Mouse (Mus musculus): Measurements from ENCODE around the gene Olfr229. TPM values are rescaled to one million over a fixed set of nuclear protein-coding genes. Genes with fewer than 3 reads are reported as not detected.
"Not testable (repeated sequence)": the region's sequence is repeated elsewhere in the genome, so short reads cannot be mapped to it uniquely, and the experiment has no call there.

Olfr229 gene
- total RNA-seq (2021), result not detected
- long read RNA-seq, result 0 reads

- no peak for DNase-seq (ENCODE audit: low spot score in 2 of 2)
These were observed at the start of gene Olfr229 for GRCm38 (mm10) chr9:39907036-39907435. Gene Olfr229, plus strand, starts transcription at chr9:39907336.

GRCm38 (mm10) chr9:39866122-39866521 is 41.0 kb upstream of the Olfr229 start, which contains the start of gene Olfr972:
Gene Olfr972, plus strand, starts transcription at chr9:39866422.
- DNase-seq (ENCODE audit: low spot score in 2 of 2), result no peak

GRCm38 (mm10) chr9:39871986-39872385 is 35.1 kb upstream of the Olfr229 start:
- not testable (repeated sequence) for DNase-seq (ENCODE audit: low spot score in 2 of 2)

- not testable (repeated sequence) for DNase-seq (ENCODE audit: low spot score in 2 of 2)
These were observed 29.4 kb upstream of the Olfr229 start for GRCm38 (mm10) chr9:39877541-39878396.

- DNase-seq (ENCODE audit: low spot score in 2 of 2), result no peak
These were observed 2.0 kb upstream of the Olfr229 start for GRCm38 (mm10) chr9:39905106-39905505.

GRCm38 (mm10) chr9:39909939-39910338 is 2.8 kb downstream of the Olfr229 start:
- DNase-seq (ENCODE audit: low spot score in 2 of 2), result no peak

- not testable (repeated sequence) for DNase-seq (ENCODE audit: low spot score in 2 of 2)
These were observed 21.1 kb downstream of the Olfr229 start for GRCm38 (mm10) chr9:39927975-39928836.

- DNase-seq (ENCODE audit: low spot score in 2 of 2), result not testable (repeated sequence)
These were observed 21.7 kb downstream of the Olfr229 start for GRCm38 (mm10) chr9:39928837-39929236.

- DNase-seq (ENCODE audit: low spot score in 2 of 2), result no peak
These were observed 30.1 kb downstream of the Olfr229 start, which contains the start of gene Olfr974 for GRCm38 (mm10) chr9:39937201-39937600. Gene Olfr974, plus strand, starts transcription at chr9:39937501.

- DNase-seq (ENCODE audit: low spot score in 2 of 2), result no peak
These were observed 44.8 kb downstream of the Olfr229 start, which contains the start of gene Olfr975 for GRCm38 (mm10) chr9:39951946-39952345. Gene Olfr975, minus strand, starts transcription at chr9:39952046.

GRCm38 (mm10) chr9:39961033-39961432 is 53.9 kb downstream of the Olfr229 start, which contains the start of gene Olfr976:
Gene Olfr976, minus strand, starts transcription at chr9:39961133.
- DNase-seq (ENCODE audit: low spot score in 2 of 2), result not testable (repeated sequence)

Other genes with a start within 250 kb of the Olfr229 start
- not detected for gene Olfr963, start 240.1 kb upstream of the Olfr229 start, total RNA-seq (2021)
- not detected for gene Olfr149, start 200.2 kb upstream of the Olfr229 start, total RNA-seq (2021)
- not detected for gene Olfr965, start 196.0 kb upstream of the Olfr229 start, total RNA-seq (2021)
- gene Olfr150, start 176.4 kb upstream of the Olfr229 start, total RNA-seq (2021), result not detected
- gene Olfr967, start 161.1 kb upstream of the Olfr229 start, total RNA-seq (2021), result not detected
- not detected for gene Olfr968, start 124.1 kb upstream of the Olfr229 start, total RNA-seq (2021)
- gene Olfr969, start 116.4 kb upstream of the Olfr229 start, total RNA-seq (2021), result not detected
- gene Olfr970, start 98.5 kb upstream of the Olfr229 start, total RNA-seq (2021), result not detected
- gene Olfr971, start 70.5 kb upstream of the Olfr229 start, total RNA-seq (2021), result not detected
- not detected for gene Olfr972, start 40.9 kb upstream of the Olfr229 start, total RNA-seq (2021)
- gene Olfr974, start 30.2 kb downstream of the Olfr229 start, total RNA-seq (2021), result not detected
- not detected for gene Olfr975, start 44.7 kb downstream of the Olfr229 start, total RNA-seq (2021)
- not detected for gene Olfr976, start 53.8 kb downstream of the Olfr229 start, total RNA-seq (2021)
- not detected for gene Olfr978, start 84.8 kb downstream of the Olfr229 start, total RNA-seq (2021)
- not detected for gene Olfr979, start 96.1 kb downstream of the Olfr229 start, total RNA-seq (2021)
- gene Olfr980, start 102.2 kb downstream of the Olfr229 start, total RNA-seq (2021), result not detected
- not detected for gene Olfr981, start 114.1 kb downstream of the Olfr229 start, total RNA-seq (2021)
- not detected for gene Olfr982, start 166.5 kb downstream of the Olfr229 start, total RNA-seq (2021)
- gene Olfr983, start 186.3 kb downstream of the Olfr229 start, total RNA-seq (2021), result not detected
- under 1 TPM in 1 of 2 experiments, not detected in 1; 0.07 TPM for gene Olfr984, start 206.9 kb downstream of the Olfr229 start, total RNA-seq (2021)
- not detected for gene Olfr985, start 222.8 kb downstream of the Olfr229 start, total RNA-seq (2021)
- gene Tmem225, start 240.8 kb downstream of the Olfr229 start, total RNA-seq (2021), result not detected